Mouse (Mus musculus) frontal cortex, postnatal 14 days (tissue): ENCODE measurements around the gene Mroh3.

Experiments used
- DNase-seq, 2 experiments: peaks; one replicate each; pipeline ENCODE4 v3.0.0; 2022; ENCODE audit warnings: low spot score in 2 of 2

The Mroh3 gene

GRCm38 (mm10) chr1:136228328-136229039 lies 15.9 kb upstream of the Mroh3 start:
- DNase-seq: no peak

GRCm38 (mm10) chr1:136227870-136228269 lies 15.2 kb upstream of the Mroh3 start:
- no peak for DNase-seq

- no peak for DNase-seq
Observed at GRCm38 (mm10) chr1:136226626-136227025, 14.0 kb upstream of the Mroh3 start.

GRCm38 (mm10) chr1:136225846-136226245 lies 13.2 kb upstream of the Mroh3 start:
- no peak for DNase-seq

GRCm38 (mm10) chr1:136223758-136224342 lies 11.2 kb upstream of the Mroh3 start:
- no peak for DNase-seq

GRCm38 (mm10) chr1:136222386-136222785 lies 9.8 kb upstream of the Mroh3 start:
- no peak for DNase-seq

GRCm38 (mm10) chr1:136220037-136220871 lies 7.6 kb upstream of the Mroh3 start:
- no peak for DNase-seq

GRCm38 (mm10) chr1:136214304-136214703 lies 1.7 kb upstream of the Mroh3 start:
- no peak for DNase-seq

GRCm38 (mm10) chr1:136190033-136190432 lies 22.6 kb downstream of the Mroh3 start:
- DNase-seq: no peak

GRCm38 (mm10) chr1:136179511-136180001 lies 33.1 kb downstream of the Mroh3 start:
- no peak for DNase-seq

- DNase-seq: no peak
Observed at GRCm38 (mm10) chr1:136178741-136179140, 33.9 kb downstream of the Mroh3 start.

GRCm38 (mm10) chr1:136177085-136177484 lies 35.5 kb downstream of the Mroh3 start:
- no peak for DNase-seq

- DNase-seq: no peak
Observed at GRCm38 (mm10) chr1:136175183-136175582, 37.4 kb downstream of the Mroh3 start.

- no peak for DNase-seq
Observed at GRCm38 (mm10) chr1:136174101-136174606, 38.5 kb downstream of the Mroh3 start.

GRCm38 (mm10) chr1:136172696-136173095 lies 39.9 kb downstream of the Mroh3 start:
- no peak for DNase-seq

- peak; percentile 64 to 66 for DNase-seq
Observed at GRCm38 (mm10) chr1:136170109-136170508, 42.5 kb downstream of the Mroh3 start.

- no peak for DNase-seq
Observed at GRCm38 (mm10) chr1:136167657-136168056, 45.0 kb downstream of the Mroh3 start.

- no peak for DNase-seq
Observed at GRCm38 (mm10) chr1:136165436-136165835, 47.2 kb downstream of the Mroh3 start.

- no peak for DNase-seq
Observed at GRCm38 (mm10) chr1:136161333-136161921, 51.2 kb downstream of the Mroh3 start.

- DNase-seq: no peak
Observed at GRCm38 (mm10) chr1:136160930-136161329, 51.7 kb downstream of the Mroh3 start.

- no peak for DNase-seq
Observed at GRCm38 (mm10) chr1:136160297-136160696, 52.3 kb downstream of the Mroh3 start.

GRCm38 (mm10) chr1:136159830-136160229 lies 52.8 kb downstream of the Mroh3 start:
- DNase-seq: no peak
